Mouse (Mus musculus) kidney, postnatal 0 days (tissue): ENCODE measurements around the gene Csde1. TPM values are rescaled to one million over a fixed set of nuclear protein-coding genes. Genes with fewer than 3 reads are reported as not detected.

Source experiments
- ATAC-seq: fragments of 200-750 bp; cut with Nextera tagmentation; replicated peaks from 2 replicates; pipeline ENCODE4 v1.8.0; 2017; ENCODE audit warnings: low read depth, moderate number of reproducible peaks, moderate TSS enrichment, moderate library complexity; ENCODE audit not compliant: low FRiP score
- DNase-seq: peaks from one replicate; pipeline ENCODE4 v3.0.0-alpha.2; 2016; ENCODE audit warnings: low spot score
- H3K27ac ChIP-seq: fragments of 300-500 bp; sonication (generic); 2 replicates; pipeline ENCODE4 v1.5.1; 2014; ENCODE audit warnings: mild to moderate bottlenecking
- H3K27me3 ChIP-seq: fragments of 300-500 bp; sonication (generic); 2 replicates; pipeline ENCODE4 v1.6.1; 2014; ENCODE audit warnings: low read length, mixed read lengths; ENCODE audit not compliant: insufficient read depth
- H3K36me3 ChIP-seq: fragments of 300-500 bp; sonication (generic); 2 replicates; pipeline ENCODE4 v1.6.1; 2014; ENCODE audit warnings: low read length, mixed read lengths; ENCODE audit not compliant: insufficient read depth
- H3K4me1 ChIP-seq: fragments of 300-500 bp; sonication (generic); replicated peaks from 2 replicates; pipeline ENCODE4 v1.6.1; 2014; ENCODE audit warnings: antibody characterized with exemption, low read length, mixed read lengths; ENCODE audit not compliant: insufficient read depth
- H3K4me2 ChIP-seq: fragments of 300-500 bp; sonication (generic); 2 replicates; pipeline ENCODE4 v1.6.1; 2014; ENCODE audit warnings: mild to moderate bottlenecking, low read length, moderate library complexity, mixed read lengths
- H3K4me3 ChIP-seq: fragments of 300-500 bp; sonication (generic); replicated peaks from 2 replicates; pipeline ENCODE4 v1.5.1; 2014; ENCODE audit warnings: low read depth, low read length
- H3K9ac ChIP-seq: fragments of 300-500 bp; sonication (generic); 2 replicates; pipeline ENCODE4 v1.6.1; 2014; ENCODE audit warnings: low read depth, low read length
- H3K9me3 ChIP-seq: fragments of 300-500 bp; sonication (generic); replicated peaks from 2 replicates; pipeline ENCODE4 v1.6.1; 2016; ENCODE audit warnings: low read length, inconsistent platforms, mixed read lengths
- CTCF ChIP-seq: IDR thresholded peaks from 2 replicates; pipeline ENCODE4 v1.5.1; 2016; ENCODE audit warnings: antibody characterized with exemption, low read depth, mild to moderate bottlenecking, moderate library complexity
- WGBS: fragments of 180-500 bp; shearing (Covaris S2); extraction: QIAGEN DNeasy Blood & Tissue Kit; methylation state at CpG from one replicate; pipeline ENCODE4 v1.1.7; 2014; 5-methylcytosine and 5-hydroxymethylcytosine counted together
- polyA plus RNA-seq: library from polyadenylated mRNA; unstranded; fragments of >200 nt; fragmentation: Nextera tagmentation; extraction: Ambion mirVana; gene quantifications from 2 replicates; pipeline ENCODE4 v1.2.1, GENCODE M21; 2015

The Csde1 gene
- polyA plus RNA-seq, 1 experiment from 2014 or later: 239 TPM

- H3K4me3 ChIP-seq: peak within 1 kb of the TSS; percentile 63
- H3K4me1 ChIP-seq: no peaks in the 10 kb centered on the region; the same call in 1 of the 2 replicates
- 2% methylated on average over 71 of the region's 72 CpGs for WGBS
- no peaks in the 10 kb centered on the region for H3K36me3 ChIP-seq
- H3K27me3 ChIP-seq: no peaks in the 10 kb centered on the region
- no peak; the same call in 1 of the 2 replicates for TF ChIP-seq CTCF
- H3K27ac ChIP-seq: 0 out of 2 replicates have a peak within 1 kb of the TSS, but pooled peaks have one; percentile 9
- DNase-seq: peak; percentile 96
- H3K9ac ChIP-seq: peak within 1 kb of the TSS; percentile 57
- peak; percentile 97 for ATAC-seq
- no peaks in the 10 kb centered on the region for H3K9me3 ChIP-seq
- peak within 1 kb of the TSS; percentile 75 for H3K4me2 ChIP-seq
These were observed 82.5 kb downstream of the Csde1 start, which contains the start of gene Dennd2c for GRCm38 (mm10) chr3:103102454-103103390. Gene Dennd2c (plus strand): TSS chr3:103102604.

Other genes with a start within 250 kb of the Csde1 start
- 0.10 and 0.18 TPM in 2 replicates for gene Tshb, start 237.7 kb upstream of the Csde1 start, polyA plus RNA-seq
- not detected in 2 replicates for gene Sycp1, start 84.3 kb upstream of the Csde1 start, polyA plus RNA-seq
- gene Nr1h5, start 56.3 kb upstream of the Csde1 start, polyA plus RNA-seq: 0.05 TPM in 1 of 2 replicates, not detected in the other
- 54.4 and 59.5 TPM in 2 replicates for gene Sike1, start 24.7 kb upstream of the Csde1 start, polyA plus RNA-seq
- gene Nras, start 37.9 kb downstream of the Csde1 start, polyA plus RNA-seq: 53.2 and 57.1 TPM in 2 replicates
- not detected in 2 replicates for gene Ampd1, start 53.6 kb downstream of the Csde1 start, polyA plus RNA-seq
- 2.3 and 2.8 TPM in 2 replicates for gene Dennd2c, start 82.2 kb downstream of the Csde1 start, polyA plus RNA-seq
- gene Bcas2, start 151.2 kb downstream of the Csde1 start, polyA plus RNA-seq: 144 and 151 TPM in 2 replicates